Mouse (Mus musculus) lung, postnatal 0 days (tissue): ENCODE results near the gene Gm11627. TPM values are rescaled to one million over a fixed set of nuclear protein-coding genes. Genes with fewer than 3 reads are reported as not detected.
"Not testable (repeated sequence)": the region's sequence is repeated elsewhere in the genome, so short reads cannot be mapped to it uniquely, and the experiment has no call there.

Experiments used
- ATAC-seq: fragments of 200-750 bp; cut with Nextera tagmentation; 2 replicates; pipeline ENCODE4 v1.8.0; 2017; ENCODE audit warnings: moderate library complexity
- DNase-seq: peaks from one replicate; pipeline ENCODE4 v3.0.0-alpha.2; 2016; ENCODE audit warnings: low spot score
- H3K27ac ChIP-seq: fragments of 300-500 bp; sonication (generic); 2 replicates; pipeline ENCODE4 v1.5.1; 2014; ENCODE audit warnings: antibody characterized with exemption, mild to moderate bottlenecking, low read length, mixed read lengths
- H3K27me3 ChIP-seq: fragments of 300-500 bp; sonication (generic); replicated peaks from 2 replicates; pipeline ENCODE4 v1.6.1; 2014; ENCODE audit warnings: low read length, mixed read lengths; ENCODE audit not compliant: insufficient read depth
- H3K36me3 ChIP-seq: fragments of 300-500 bp; sonication (generic); 2 replicates; pipeline ENCODE4 v1.6.1; 2014; ENCODE audit warnings: low read length, mixed read lengths; ENCODE audit not compliant: insufficient read depth
- H3K4me1 ChIP-seq: fragments of 300-500 bp; sonication (generic); 2 replicates; pipeline ENCODE4 v1.6.1; 2014; ENCODE audit warnings: antibody characterized with exemption, low read depth, low read length, mixed read lengths; ENCODE audit not compliant: insufficient read depth
- H3K4me2 ChIP-seq: fragments of 300-500 bp; sonication (generic); replicated peaks from 2 replicates; pipeline ENCODE4 v1.6.1; 2014; ENCODE audit warnings: low read depth, mild to moderate bottlenecking, low read length, moderate library complexity, mixed read lengths
- H3K4me3 ChIP-seq: fragments of 300-500 bp; sonication (generic); 2 replicates; pipeline ENCODE4 v1.5.1; 2014; ENCODE audit warnings: low read depth, low read length
- H3K9ac ChIP-seq: fragments of 300-500 bp; sonication (generic); replicated peaks from 2 replicates; pipeline ENCODE4 v1.6.1; 2014; ENCODE audit warnings: low read depth, mild to moderate bottlenecking
- H3K9me3 ChIP-seq: fragments of 300-500 bp; sonication (generic); 2 replicates; pipeline ENCODE4 v1.6.1; 2016; ENCODE audit warnings: low read length, mixed read lengths
- CTCF ChIP-seq: IDR thresholded peaks from 2 replicates; pipeline ENCODE4 v1.5.1; 2016; ENCODE audit warnings: antibody characterized with exemption, mild to moderate bottlenecking
- EP300 ChIP-seq: IDR thresholded peaks from 2 replicates; pipeline ENCODE4 v1.6.1; 2016; ENCODE audit warnings: antibody characterized with exemption, mild to moderate bottlenecking, control low read depth
- WGBS: fragments of 180-500 bp; shearing (Covaris S2); extraction: QIAGEN DNeasy Blood & Tissue Kit; methylation state at CpG from one replicate; pipeline ENCODE4 v1.1.7; 2014; 5-methylcytosine and 5-hydroxymethylcytosine counted together
- polyA plus RNA-seq: library from polyadenylated mRNA; unstranded; fragments of >200 nt; fragmentation: Nextera tagmentation; extraction: Ambion mirVana; gene quantifications from 2 replicates; pipeline ENCODE4 v1.2.1, GENCODE M21; 2015

The Gm11627 gene
- polyA plus RNA-seq, 1 experiment from 2014 or later: 8.0 TPM

DNA sequence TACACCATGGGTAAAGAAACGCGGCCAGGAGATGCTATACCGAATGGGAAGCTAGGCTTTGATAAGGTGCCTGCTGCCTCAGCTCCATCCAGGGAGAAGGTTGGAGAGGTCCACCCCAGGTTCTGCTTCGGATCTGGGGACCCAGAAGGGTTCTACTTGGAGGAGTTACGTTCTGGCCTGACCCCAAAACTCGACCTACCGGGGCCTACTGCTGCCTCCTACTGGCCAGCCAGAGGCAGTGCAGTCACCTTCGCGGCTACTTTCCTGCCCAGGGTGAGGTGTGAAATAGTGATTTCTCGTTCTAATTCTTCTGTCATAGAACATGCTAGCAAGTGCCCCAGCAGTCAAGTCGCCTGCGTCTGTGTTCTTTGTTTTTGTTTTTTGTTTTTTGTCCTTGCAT lies 11.1 kb downstream of the Gm11627 start:
- no peaks in the 10 kb centered on the region for H3K36me3 ChIP-seq
- 77% methylated on average over 12 of the region's 12 CpGs for WGBS

DNA sequence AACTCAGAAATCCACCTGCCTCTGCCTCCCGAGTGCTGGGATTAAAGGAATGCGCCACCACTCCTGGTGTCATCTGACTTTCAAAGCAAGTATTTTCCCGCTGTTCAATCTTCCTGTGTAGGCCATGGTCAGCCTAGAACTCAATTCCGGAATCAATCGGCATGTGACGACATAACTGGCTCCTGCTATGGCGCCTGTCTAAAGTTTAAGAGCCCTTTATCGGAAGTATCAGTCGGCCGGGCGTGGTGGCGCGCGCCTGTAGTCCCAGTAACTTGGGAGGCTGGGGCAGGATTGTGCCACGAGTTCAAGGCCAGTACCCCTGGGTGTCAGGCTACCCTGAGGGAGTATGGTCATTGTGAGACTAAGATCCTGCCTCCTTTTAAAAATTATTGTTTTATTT lies 11.5 kb downstream of the Gm11627 start:
- no peak overlapping the region for H3K9ac ChIP-seq
- no peaks in the 10 kb centered on the region for H3K36me3 ChIP-seq
- DNase-seq (no peak), ATAC-seq (no peak)
- WGBS: 95% methylated on average over 15 of the region's 15 CpGs
- no peak overlapping the region for H3K4me3 ChIP-seq
- no peak overlapping the region for H3K27ac ChIP-seq
- no peaks in the 10 kb centered on the region for H3K27me3 ChIP-seq
- no peaks in the 10 kb centered on the region for H3K9me3 ChIP-seq
- TF ChIP-seq EP300 (no peak), CTCF (no peak)
- no peaks in the 10 kb centered on the region for H3K4me1 ChIP-seq
- no peak overlapping the region for H3K4me2 ChIP-seq

More for the DNA sequence above, 11.1 kb downstream of the Gm11627 start:
- Histone ChIP-seq H3K9me3 (no peaks in the 10 kb centered on the region), H3K27ac (no peak overlapping the region), H3K4me3 (no peak overlapping the region), H3K9ac (no peak overlapping the region), H3K27me3 (no peaks in the 10 kb centered on the region), H3K4me2 (no peak overlapping the region), H3K4me1 (no peaks in the 10 kb centered on the region)
- no peak for TF ChIP-seq EP300
- peak; percentile 56 for TF ChIP-seq CTCF
- ATAC-seq (no peak), DNase-seq (no peak)

DNA sequence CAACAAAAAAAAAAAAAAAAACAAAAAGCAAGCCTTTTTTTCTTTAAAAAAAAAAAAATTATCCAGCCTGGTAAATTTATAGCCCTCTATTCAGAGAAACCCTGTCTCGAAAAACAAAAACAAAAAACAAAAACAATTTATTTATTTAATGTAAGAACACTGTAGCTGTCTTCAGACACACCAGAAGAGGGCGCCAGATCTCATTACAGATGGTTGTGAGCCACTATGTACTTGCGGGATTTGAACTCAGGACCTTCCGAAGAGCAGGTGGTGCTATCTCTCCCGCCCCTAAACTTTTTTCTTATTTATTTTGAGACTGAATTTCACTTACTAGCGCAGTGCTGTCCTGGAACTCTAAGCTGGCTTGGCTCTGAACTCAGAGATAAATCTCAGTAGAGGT lies 12.1 kb downstream of the Gm11627 start:
- no peak for TF ChIP-seq EP300
- 0 out of 2 replicates have a peak, but pooled peaks have one; percentile 9 for TF ChIP-seq CTCF
- Histone ChIP-seq H3K36me3 (no peaks in the 10 kb centered on the region), H3K9me3 (no peaks in the 10 kb centered on the region), H3K9ac (no peak overlapping the region), H3K27ac (no peak overlapping the region), H3K4me3 (no peak overlapping the region), H3K4me1 (no peaks in the 10 kb centered on the region), H3K27me3 (no peaks in the 10 kb centered on the region), H3K4me2 (no peak overlapping the region)
- no peak for ATAC-seq
- no peak for DNase-seq
- WGBS: 84% methylated on average over 6 of the region's 6 CpGs

DNA sequence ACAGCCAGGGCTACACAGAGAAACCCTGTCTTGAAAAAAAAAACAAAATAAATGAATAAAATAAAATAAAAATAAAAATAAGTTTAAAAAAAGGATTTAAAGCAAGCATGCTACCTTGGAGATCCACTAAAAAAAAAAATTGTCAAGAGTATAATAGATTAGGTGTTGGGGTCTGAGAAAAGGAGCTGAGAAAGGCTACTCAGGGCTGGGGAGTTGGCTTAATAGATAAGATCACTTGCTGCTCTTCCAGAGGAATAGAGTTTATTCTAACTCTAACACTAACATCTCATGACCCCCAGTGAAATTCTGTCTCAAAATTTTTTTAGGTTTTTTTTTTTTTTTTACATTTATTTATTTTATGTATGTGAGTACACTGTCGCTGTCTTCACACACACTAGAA lies 13.0 kb downstream of the Gm11627 start:
- Histone ChIP-seq H3K36me3 (no peaks in the 10 kb centered on the region), H3K9me3 (no peaks in the 10 kb centered on the region), H3K4me1 (no peaks in the 10 kb centered on the region), H3K27ac (no peak overlapping the region), H3K4me2 (no peak overlapping the region), H3K9ac (no peak overlapping the region), H3K4me3 (no peak overlapping the region), H3K27me3 (no peaks in the 10 kb centered on the region)
- no peak for ATAC-seq
- TF ChIP-seq CTCF (no peak), EP300 (no peak)
- 68% methylated on average over 1 of the region's 1 CpGs for WGBS
- no peak for DNase-seq

DNA sequence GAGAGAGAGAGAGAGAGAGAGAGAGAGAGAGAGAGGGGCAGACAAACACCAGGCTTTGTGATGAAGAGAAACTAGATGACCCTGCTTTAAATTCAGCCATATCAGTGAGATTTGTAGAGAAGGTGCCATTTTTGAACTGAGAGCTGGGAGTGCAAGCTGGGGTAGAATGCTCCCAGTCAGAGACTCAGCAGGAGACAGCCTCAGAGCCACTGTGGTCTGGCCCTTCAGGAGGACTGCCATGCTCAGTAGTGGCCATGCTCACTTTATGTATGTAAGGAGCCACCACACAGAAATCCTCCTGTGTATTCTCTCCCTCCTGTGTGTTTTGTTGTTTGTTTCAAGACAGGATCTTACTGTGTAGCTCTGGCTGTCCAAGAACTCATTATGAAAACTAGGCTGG lies 13.5 kb downstream of the Gm11627 start:
- DNase-seq (no peak), ATAC-seq (no peak)
- H3K27me3 ChIP-seq: no peaks in the 10 kb centered on the region
- H3K9ac ChIP-seq: no peak overlapping the region
- no peak overlapping the region; the same call in 1 of the 2 replicates for H3K4me2 ChIP-seq
- H3K4me1 ChIP-seq: no peaks in the 10 kb centered on the region
- no peak overlapping the region for H3K4me3 ChIP-seq
- TF ChIP-seq EP300 (no peak), CTCF (no peak)
- H3K36me3 ChIP-seq: no peaks in the 10 kb centered on the region
- H3K27ac ChIP-seq: peak overlapping the region; percentile 32; the same call in 1 of the 2 replicates
- no peaks in the 10 kb centered on the region for H3K9me3 ChIP-seq

DNA sequence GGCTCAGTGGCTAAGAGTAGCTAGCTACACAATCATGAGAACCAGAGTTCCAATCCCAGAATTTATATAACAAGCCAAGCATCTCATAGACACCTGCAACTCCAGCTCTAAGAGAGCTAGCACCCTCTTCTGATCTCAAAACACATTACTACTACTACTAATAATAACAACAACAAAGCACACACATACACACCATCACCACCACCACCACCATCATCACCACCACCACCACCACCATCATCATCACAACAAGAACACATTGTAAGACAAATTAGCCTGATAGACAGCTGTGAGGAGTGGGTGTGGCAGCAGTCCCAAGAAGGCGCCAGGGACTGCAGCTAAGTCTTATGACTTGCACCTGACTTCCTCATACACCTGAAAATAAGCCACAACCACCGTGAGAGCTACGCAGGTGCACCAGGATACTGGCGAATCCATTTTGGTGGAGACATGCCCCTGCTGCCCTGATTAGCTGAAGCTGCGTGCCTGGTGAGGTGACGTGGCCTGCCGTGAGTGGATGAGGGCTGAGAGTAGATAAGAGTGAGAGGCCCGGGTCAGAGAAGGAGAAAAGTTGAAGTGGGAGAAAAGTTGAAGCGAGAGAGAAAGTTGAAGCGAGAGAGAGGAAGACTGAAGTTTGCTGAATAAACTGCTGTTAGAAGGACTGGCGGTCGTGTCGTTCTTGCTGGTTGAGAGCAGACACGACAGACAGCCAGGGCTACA lies 14.1 kb downstream of the Gm11627 start:
- not testable (repeated sequence) for H3K4me1 ChIP-seq, H3K9ac ChIP-seq, H3K4me2 ChIP-seq, DNase-seq, H3K9me3 ChIP-seq, H3K27me3 ChIP-seq, H3K4me3 ChIP-seq, H3K36me3 ChIP-seq
- H3K27ac ChIP-seq: peak overlapping the region; percentile 32; the same call in 1 of the 2 replicates
- WGBS: 45% methylated on average over 14 of the region's 14 CpGs
- peak; percentile 57 for ATAC-seq
